Mouse (Mus musculus): ENCODE measurements around the gene Slc39a9. TPM values are rescaled to one million over a fixed set of nuclear protein-coding genes. Genes with fewer than 3 reads are reported as not detected.

Slc39a9 gene
- polyA plus RNA-seq, 1 experiment from 2014 or later = 15.7 TPM

DNA sequence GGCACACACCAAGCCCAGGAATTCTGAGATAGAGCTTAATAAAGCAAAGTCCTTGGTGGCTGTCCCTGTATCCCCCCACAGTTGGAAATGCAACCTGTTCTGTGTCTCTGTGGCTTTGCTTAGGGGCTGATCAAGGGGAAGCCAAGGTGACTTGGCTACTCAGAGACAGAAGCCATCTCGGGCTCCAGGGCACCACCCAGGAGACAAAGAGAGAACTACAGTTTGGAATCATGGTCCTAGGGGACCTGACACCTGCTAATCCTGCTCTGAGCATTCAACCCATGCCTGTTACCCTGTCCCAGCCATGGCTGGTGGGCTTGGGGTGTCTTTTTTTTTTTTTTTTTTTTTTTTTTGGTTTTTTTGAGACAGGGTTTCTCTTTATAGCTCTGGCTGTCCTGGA lies 84.5 kb downstream of the Slc39a9 start:
- 25% methylated on average over 1 of the region's 1 CpGs for WGBS (ENCODE audit: insufficient replicate concordance)
- Histone ChIP-seq H3K9ac (no peak overlapping the region), H3K4me1 (peaks cover 11% of the 10 kb centered on the region), H3K9me3 (replicated peaks) (no peaks in the 10 kb centered on the region), H3K27me3 (replicated peaks) (peaks cover 27% of the 10 kb centered on the region), H3K4me3 (no peak overlapping the region), H3K36me3 (no peaks in the 10 kb centered on the region), H3K4me2 (no peak overlapping the region), H3K27ac (no peak overlapping the region)
- no peak for ATAC-seq

DNA sequence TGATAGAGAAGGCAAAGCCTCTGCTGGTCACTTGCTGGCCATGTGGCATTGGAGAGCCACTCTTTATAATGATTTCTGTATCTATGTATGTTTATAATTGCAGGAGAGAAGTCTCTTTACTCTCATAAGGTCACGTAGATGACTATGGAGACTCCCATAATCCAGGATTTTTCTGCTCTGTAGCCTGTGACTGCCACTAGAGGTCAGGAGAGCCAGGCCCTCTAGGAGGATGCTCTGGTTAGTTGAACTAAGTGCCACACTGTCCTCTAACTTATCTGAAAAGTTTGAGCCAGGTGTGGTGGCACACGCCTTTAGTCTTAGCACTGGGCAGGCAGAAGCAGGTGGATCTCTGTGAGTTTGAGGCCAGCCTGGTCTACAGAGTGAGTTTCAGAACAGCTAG lies 85.1 kb downstream of the Slc39a9 start:
- no peak for ATAC-seq
- H3K4me3 ChIP-seq = no peak overlapping the region
- H3K36me3 ChIP-seq = no peaks in the 10 kb centered on the region
- H3K27ac ChIP-seq = no peak overlapping the region
- WGBS (ENCODE audit: insufficient replicate concordance) = 35% methylated on average over 2 of the region's 2 CpGs
- peaks cover 5% of the 10 kb centered on the region for H3K4me1 ChIP-seq
- H3K9ac ChIP-seq = no peak overlapping the region
- no peak overlapping the region for H3K4me2 ChIP-seq
- H3K27me3 ChIP-seq (replicated peaks) = peaks cover 27% of the 10 kb centered on the region
- no peaks in the 10 kb centered on the region for H3K9me3 ChIP-seq (replicated peaks)

DNA sequence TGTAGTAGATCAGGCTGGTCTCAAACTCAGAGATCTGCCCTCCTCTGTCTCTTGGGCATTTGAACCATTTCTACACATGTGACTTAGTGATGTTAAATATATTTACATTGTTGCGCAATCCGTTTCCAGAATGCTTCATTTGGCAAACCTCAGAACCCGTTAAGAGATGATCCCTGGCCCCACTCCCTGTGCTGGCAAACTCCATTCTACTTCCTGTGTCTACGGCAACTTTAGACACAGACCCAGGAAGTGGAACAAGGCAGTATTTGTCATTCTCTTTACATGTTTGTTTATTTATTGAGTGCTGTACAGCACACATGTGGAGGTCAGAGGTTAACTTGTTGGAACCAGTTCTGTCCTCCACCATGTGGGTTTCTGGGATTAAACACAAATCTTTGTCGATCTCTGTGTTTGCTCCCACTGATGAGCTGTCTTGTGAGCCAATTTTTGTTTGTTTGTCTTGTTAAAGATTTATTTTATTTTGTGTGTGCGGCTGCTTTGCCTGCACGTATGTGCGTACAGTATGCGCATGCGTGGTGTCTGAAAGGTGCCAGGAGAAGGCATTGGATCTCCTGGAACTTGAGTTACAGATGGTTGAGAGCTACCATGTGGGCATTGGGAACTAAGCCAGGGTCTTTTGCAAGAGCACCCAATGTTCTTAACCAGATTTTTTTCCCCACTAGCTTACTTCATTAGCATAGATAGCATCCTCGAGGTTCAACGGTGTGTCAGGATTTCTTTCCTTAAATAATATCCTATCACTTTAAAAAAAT lies 86.3 kb downstream of the Slc39a9 start:
- WGBS (ENCODE audit: insufficient replicate concordance) = 68% methylated on average over 12 of the region's 12 CpGs

DNA sequence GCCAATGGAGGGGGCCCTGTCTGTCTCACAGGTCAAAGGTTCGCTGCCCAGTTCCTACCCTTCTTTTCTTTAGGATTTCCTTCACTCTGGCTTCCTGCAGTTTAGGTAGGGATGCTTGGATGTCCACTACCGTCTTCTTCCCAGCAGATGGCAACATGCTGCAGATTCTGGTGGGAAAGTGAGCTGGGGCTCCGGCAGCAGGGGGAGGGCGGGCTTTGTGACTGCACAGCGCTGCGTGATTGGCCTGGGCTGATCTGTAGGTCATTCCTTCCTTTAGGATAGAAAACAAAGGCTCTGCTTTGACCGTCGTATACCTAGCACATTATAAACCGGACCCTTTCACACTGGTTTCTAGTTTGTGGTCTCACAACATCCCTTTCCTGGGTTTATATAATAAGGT lies 86.9 kb downstream of the Slc39a9 start:
- no peak overlapping the region for H3K27ac ChIP-seq
- no peak for ATAC-seq
- H3K27me3 ChIP-seq (replicated peaks) = peaks cover 29% of the 10 kb centered on the region
- H3K9me3 ChIP-seq (replicated peaks) = no peaks in the 10 kb centered on the region
- no peak overlapping the region for H3K9ac ChIP-seq
- WGBS (ENCODE audit: insufficient replicate concordance) = 14% methylated on average over 9 of the region's 9 CpGs
- peaks cover 15% of the 10 kb centered on the region for H3K4me1 ChIP-seq
- H3K4me3 ChIP-seq = no peak overlapping the region
- H3K36me3 ChIP-seq = no peaks in the 10 kb centered on the region
- H3K4me2 ChIP-seq = peak overlapping the region; percentile 18; the same call in 1 of the 2 replicates

More for the DNA sequence above, 86.3 kb downstream of the Slc39a9 start:
- H3K27me3 ChIP-seq (replicated peaks) = peaks cover 31% of the 10 kb centered on the region
- H3K27ac ChIP-seq = no peak overlapping the region
- ATAC-seq = no peak
- no peaks in the 10 kb centered on the region for H3K36me3 ChIP-seq
- H3K9ac ChIP-seq = no peak overlapping the region
- H3K4me2 ChIP-seq = no peak overlapping the region
- H3K4me1 ChIP-seq = peaks cover 9% of the 10 kb centered on the region
- H3K9me3 ChIP-seq (replicated peaks) = no peaks in the 10 kb centered on the region
- H3K4me3 ChIP-seq = no peak overlapping the region

Other genes with a start within 250 kb of the Slc39a9 start
- gene Dcaf5, start 207.3 kb upstream of the Slc39a9 start, polyA plus RNA-seq (2016; fragmentation: Nextera tagmentation; extraction: Ambion mirVana) = 5.1 and 5.6 TPM in 2 replicates
- gene Exd2, start 180.8 kb upstream of the Slc39a9 start, polyA plus RNA-seq (2016; fragmentation: Nextera tagmentation; extraction: Ambion mirVana) = 10.6 and 10.9 TPM in 2 replicates
- gene Galnt16, start 125.6 kb upstream of the Slc39a9 start, polyA plus RNA-seq (2016; fragmentation: Nextera tagmentation; extraction: Ambion mirVana) = 0.28 and 0.48 TPM in 2 replicates
- 188 and 195 TPM in 2 replicates for gene Erh, start 458 bp downstream of the Slc39a9 start, polyA plus RNA-seq (2016; fragmentation: Nextera tagmentation; extraction: Ambion mirVana)
- gene Plekhd1, start 48.7 kb downstream of the Slc39a9 start, polyA plus RNA-seq (2016; fragmentation: Nextera tagmentation; extraction: Ambion mirVana) = 0.44 and 0.66 TPM in 2 replicates
- not detected in 2 replicates for gene Ccdc177, start 116.8 kb downstream of the Slc39a9 start, polyA plus RNA-seq (2016; fragmentation: Nextera tagmentation; extraction: Ambion mirVana)
- 15.0 and 15.9 TPM in 2 replicates for gene Susd6, start 146.6 kb downstream of the Slc39a9 start, polyA plus RNA-seq (2016; fragmentation: Nextera tagmentation; extraction: Ambion mirVana)